Mouse (Mus musculus): ENCODE results near the gene Allc. TPM values are rescaled to one million over a fixed set of nuclear protein-coding genes. Genes with fewer than 3 reads are reported as not detected.
A peak's percentile ranks its signal among the peaks of the same experiment; 100 is the strongest.

The Allc gene
- total RNA-seq (2021) = not detected
- long read RNA-seq, experiment 1 = 0 reads
- long read RNA-seq, experiment 2 = 0 reads

DNA sequence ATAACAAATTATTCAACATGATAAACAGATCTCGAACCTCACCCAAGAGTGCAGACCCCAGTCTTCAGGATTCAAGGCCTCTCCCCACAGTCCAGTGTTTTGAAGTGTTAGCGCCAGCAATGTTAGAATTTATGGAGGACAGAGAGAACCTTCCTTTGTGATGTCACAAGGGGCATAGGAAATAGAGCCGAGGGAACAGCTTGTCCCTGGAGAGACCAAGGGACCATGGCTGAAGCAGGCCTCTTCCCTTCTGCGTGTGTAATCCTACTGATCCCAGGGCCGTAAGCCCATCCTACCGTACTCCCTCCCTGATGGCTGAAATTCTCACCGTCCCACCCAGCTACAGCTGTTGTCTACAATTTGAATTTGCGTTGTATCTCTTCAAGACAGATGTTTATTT is at the start of gene Allc:
TSS of gene Allc (minus strand) at position 101 of the 400 bp plus-strand sequence.
- DNase-seq = no peak
- TF ChIP-seq CTCF (IDR thresholded peaks at IDR 0.05) = no peak
- intact Hi-C loops (cut with DNase I) = loop anchor here (10.0 kb wide), 1 partner anchor 252 kb away; no protein-coding TSS in a partner anchor

DNA sequence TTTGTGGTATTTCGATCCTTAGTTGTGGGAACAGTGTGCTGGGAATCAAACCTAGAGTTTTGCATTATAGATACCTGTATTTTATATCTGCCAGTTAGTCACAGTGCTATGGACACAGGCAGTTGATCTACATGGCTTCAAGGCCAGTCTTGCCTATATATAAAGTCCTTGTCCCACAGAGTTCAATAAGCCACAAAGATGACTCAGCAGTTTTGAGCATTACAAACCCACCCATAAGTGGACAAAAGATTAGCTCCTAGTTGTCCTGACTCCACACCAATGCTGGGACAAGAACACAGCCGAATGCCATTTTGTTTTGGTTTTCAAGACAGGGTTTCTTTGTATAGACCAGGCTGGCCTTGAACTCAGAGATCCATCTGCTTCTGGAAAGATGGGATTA is 46.1 kb upstream of the Allc start:
- no peak for DNase-seq
- intact Hi-C loops (cut with DNase I) = no loop called here
- no peak overlapping the region for H3K27ac ChIP-seq
- TF ChIP-seq CTCF (IDR thresholded peaks at IDR 0.05) = no peak
- H3K4me3 ChIP-seq = no peak overlapping the region

More for the DNA sequence above, at the start of gene Allc:
- H3K27ac ChIP-seq = no peak within 1 kb of the TSS
- H3K4me3 ChIP-seq = no peak within 1 kb of the TSS

DNA sequence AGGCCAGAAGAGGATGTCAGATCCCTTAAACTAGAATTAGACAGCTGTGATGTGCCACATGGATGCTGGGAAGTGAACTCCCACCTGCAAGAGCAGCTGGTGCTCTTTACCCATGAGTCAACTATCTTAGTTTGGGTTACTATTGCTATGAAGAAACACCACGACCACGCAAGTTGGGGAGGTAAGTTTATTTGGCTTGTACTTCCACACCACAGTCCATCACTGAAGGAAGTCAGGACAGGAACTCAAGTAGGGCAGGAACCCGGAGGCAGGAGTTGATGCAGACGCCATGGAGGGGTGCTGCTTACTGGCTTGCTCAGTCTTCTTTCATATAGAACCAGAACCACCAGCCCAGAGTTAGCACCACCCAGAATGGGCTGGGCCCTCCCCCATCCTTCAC is 44.8 kb upstream of the Allc start:
- no peak for DNase-seq
- H3K4me3 ChIP-seq = no peak overlapping the region
- TF ChIP-seq CTCF (IDR thresholded peaks at IDR 0.05) = no peak
- H3K27ac ChIP-seq = no peak overlapping the region
- intact Hi-C loops (cut with DNase I) = no loop called here

DNA sequence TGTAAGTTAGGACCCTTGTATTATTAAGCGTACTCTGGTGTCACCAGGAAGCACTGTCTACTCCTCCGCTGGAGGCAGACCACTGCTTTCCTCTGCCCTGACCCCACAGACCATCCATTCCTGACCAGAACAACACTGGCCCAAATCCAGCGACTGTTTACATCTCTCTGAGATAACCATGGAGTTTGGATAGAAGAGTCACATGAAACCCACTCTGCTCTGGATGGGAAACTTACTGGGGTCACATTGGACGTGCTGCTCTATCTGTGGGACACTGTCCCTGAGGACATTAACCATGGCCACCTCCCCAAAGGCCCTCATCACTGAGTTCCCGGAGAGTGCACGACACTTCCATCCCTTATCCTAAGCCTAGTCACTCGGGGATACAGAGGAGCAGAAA is 43.1 kb upstream of the Allc start:
- intact Hi-C loops (cut with DNase I) = no loop called here
- DNase-seq = no peak
- no peak for TF ChIP-seq CTCF (IDR thresholded peaks at IDR 0.05)
- H3K27ac ChIP-seq = no peak overlapping the region
- no peak overlapping the region for H3K4me3 ChIP-seq

DNA sequence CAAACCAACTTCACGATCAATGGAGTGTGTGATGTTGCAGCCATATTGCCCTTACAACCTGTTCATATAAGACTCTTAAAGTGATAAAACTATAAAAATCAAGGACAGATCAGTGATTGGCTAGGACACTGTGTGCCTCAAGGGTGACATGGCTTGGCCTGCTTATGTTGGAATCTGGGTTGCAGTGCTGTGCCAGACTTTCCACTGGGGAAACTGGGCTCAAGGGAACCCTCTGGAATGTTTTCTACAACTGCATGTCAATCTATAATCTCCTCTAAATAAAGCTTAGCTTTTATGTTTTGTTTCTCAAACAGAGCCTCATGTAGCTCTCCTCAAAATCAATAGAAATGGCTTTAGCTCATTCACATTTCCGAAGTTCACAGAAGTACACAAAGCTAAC is 41.9 kb upstream of the Allc start:
- intact Hi-C loops (cut with DNase I) = no loop called here
- Histone ChIP-seq H3K27ac (no peak overlapping the region), H3K4me3 (no peak overlapping the region)
- TF ChIP-seq CTCF (IDR thresholded peaks at IDR 0.05) = no peak
- no peak for DNase-seq

DNA sequence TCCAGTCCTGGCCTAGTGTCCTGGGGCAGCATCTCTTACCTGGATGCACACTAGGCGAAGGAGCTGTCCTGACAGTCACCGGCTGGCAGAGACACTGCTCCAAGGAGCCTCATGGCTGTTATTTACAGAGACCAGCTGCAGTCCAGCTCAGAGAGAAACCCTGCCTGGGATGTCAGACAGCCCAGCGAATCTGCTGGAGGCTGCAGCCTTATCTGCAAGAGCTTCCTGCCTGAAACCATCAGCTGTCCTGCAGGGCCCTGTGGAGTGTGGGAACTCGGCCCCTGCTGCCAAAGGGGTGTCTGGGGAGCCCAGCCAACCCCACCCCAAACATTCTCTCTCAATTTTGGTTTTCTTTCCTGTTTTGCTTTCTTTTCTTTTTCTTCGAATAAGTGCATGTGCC is 40.9 kb upstream of the Allc start, which contains the start of gene Colec11:
TSS of gene Colec11 (minus strand) at position 183 of the 400 bp plus-strand sequence.
- H3K4me3 ChIP-seq = no peak within 1 kb of the TSS
- DNase-seq = no peak
- H3K27ac ChIP-seq = no peak within 1 kb of the TSS
- intact Hi-C loops (cut with DNase I) = no loop called here
- no peak for TF ChIP-seq CTCF (IDR thresholded peaks at IDR 0.05)

DNA sequence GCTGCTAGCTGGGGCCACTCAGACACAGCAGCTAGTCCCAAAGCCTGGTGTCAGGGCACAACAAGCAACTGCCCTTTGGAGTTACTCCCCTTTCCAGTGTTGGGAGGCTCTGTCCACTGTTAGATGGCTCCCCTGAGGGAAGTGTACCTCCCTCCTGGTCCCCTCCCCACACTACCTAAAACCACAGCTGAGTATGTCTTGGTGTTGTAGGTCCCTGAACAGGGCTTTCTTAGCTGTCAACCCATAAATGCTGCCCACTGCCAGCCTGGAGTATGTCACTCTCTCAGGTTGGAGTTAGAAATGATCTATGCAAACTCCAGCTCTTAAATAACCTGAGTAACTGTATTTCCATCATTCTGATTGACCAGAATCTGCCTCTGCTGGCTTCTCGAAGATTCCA is 40.3 kb upstream of the Allc start:
- H3K27ac ChIP-seq = no peak overlapping the region
- no peak overlapping the region for H3K4me3 ChIP-seq

DNA sequence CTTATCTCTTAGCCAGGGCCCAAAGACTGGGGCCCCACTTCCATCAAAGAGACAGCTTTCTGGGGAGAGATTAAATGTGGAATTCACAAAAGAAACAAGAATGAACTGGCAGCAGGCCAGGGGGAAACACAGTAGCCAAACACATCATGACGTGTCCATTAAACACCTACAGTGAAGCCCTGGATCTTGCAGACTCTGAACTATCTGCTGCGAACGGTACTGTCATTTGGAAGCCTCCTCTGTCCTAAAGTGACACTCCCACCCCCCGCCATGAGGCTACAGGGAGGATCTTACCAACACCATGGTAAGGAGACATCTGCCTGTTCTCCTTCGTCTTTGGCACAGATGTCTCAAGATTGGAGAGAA is 39.8 kb upstream of the Allc start:
- H3K27ac ChIP-seq = no peak overlapping the region
- H3K4me3 ChIP-seq = no peak overlapping the region
- no peak for DNase-seq
- intact Hi-C loops (cut with DNase I) = no loop called here
- TF ChIP-seq CTCF (IDR thresholded peaks at IDR 0.05) = no peak

More for the DNA sequence above, 40.3 kb upstream of the Allc start:
- TF ChIP-seq CTCF (IDR thresholded peaks at IDR 0.05) = no peak
- intact Hi-C loops (cut with DNase I) = no loop called here
- no peak for DNase-seq

DNA sequence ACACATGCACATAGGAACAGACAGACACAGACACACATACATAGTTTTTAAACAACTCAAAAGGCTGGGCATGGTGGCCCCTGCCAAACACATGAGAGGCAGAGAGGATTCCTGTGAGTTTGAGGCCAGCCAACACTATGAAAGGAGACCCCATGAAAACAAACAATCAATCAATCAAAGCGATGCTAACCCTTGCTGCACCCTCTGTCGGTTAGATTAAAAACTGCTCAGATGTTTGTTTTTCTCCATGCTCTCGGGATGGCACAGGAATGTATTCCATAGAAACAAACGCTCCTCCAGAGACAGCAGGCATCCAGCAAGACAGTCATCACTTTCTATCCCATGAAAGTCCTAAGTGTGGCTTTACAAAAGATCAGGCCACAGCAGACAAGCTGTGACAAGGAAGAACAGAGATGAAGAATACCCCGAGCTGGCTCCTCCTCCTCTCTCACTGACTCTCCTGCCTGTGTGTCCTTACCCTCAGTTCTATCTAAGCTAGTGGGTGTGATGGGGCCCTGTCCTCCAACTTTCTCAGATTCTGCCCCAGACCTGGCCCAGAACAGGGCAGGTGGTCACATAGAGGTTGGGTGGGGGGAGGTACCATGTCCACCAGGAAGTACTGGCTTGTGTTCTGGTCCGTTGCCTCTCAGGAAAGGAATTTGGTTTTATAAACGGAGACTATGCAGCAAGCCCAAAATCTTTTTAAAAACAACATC is 39.3 kb upstream of the Allc start:
- Histone ChIP-seq H3K4me3 (no peak overlapping the region), H3K27ac (no peak overlapping the region)
- no peak for TF ChIP-seq CTCF (IDR thresholded peaks at IDR 0.05)
- DNase-seq = no peak
- intact Hi-C loops (cut with DNase I) = no loop called here

DNA sequence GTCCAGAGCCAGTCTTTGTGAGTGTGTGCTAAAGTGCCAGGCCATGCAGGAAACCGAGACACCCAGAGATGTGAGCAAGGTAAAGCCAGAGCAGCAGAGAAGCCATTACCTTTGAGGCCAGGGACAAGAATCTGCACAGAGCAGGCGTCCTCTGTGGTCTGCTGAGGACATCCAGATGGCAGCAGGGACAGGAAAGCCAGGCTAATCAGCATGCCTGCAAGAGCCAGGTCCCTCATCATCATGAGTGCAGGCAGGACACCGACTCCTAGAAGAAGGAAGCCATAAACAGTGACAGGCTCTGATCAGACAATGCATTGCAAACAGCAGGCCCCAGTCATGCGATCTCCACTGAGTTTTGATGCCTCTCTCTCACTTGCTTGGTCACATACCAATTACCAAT is 35.0 kb upstream of the Allc start:
- no peak for DNase-seq
- intact Hi-C loops (cut with DNase I) = no loop called here
- TF ChIP-seq CTCF (IDR thresholded peaks at IDR 0.05) = no peak
- Histone ChIP-seq H3K27ac (no peak overlapping the region), H3K4me3 (no peak overlapping the region)

DNA sequence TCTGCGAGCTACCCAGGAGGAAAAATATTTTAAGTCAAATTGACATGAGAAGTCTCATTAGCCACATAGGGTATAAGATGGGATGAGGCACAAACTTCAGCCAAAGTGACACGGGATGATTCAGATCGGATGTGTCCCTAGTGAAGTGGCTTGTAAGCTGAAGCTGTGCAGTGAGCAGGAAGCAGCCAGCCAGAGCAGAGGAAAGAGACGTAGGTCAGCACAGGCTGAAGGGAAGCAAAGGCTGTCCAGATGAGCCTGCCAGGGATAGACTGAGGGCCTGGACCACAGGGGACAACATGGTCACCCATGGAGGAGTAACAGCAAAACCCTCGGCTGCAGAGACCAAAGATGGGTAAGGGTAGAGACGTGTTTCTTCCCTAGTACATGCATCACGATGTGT is 32.1 kb upstream of the Allc start:
- H3K27ac ChIP-seq = no peak overlapping the region
- H3K4me3 ChIP-seq = peak overlapping the region; percentile 33; the same call in 1 of the 2 replicates
- no peak for DNase-seq
- no peak for TF ChIP-seq CTCF (IDR thresholded peaks at IDR 0.05)
- intact Hi-C loops (cut with DNase I) = no loop called here

DNA sequence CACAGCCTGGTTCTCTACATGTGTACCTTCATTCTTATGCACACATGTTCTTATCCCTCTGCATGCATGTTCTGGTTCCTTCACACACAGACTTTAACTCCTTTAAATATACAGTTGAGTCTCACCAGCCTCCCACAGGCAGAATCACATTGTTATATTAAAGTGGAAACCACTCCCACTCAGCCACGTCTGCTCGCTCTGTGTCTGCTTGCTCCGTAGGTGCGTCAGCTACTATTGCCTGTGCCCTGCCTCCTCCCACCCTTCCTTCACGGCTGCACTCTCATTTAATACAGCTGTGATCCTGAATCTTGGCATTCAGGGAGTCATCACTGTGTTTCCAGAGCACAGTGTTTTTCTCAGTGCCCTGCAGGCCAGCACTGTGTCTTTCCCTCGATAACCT is 30.1 kb upstream of the Allc start:
- TF ChIP-seq CTCF (IDR thresholded peaks at IDR 0.05) = no peak
- Histone ChIP-seq H3K27ac (no peak overlapping the region), H3K4me3 (no peak overlapping the region)
- no peak for DNase-seq
- intact Hi-C loops (cut with DNase I) = no loop called here

DNA sequence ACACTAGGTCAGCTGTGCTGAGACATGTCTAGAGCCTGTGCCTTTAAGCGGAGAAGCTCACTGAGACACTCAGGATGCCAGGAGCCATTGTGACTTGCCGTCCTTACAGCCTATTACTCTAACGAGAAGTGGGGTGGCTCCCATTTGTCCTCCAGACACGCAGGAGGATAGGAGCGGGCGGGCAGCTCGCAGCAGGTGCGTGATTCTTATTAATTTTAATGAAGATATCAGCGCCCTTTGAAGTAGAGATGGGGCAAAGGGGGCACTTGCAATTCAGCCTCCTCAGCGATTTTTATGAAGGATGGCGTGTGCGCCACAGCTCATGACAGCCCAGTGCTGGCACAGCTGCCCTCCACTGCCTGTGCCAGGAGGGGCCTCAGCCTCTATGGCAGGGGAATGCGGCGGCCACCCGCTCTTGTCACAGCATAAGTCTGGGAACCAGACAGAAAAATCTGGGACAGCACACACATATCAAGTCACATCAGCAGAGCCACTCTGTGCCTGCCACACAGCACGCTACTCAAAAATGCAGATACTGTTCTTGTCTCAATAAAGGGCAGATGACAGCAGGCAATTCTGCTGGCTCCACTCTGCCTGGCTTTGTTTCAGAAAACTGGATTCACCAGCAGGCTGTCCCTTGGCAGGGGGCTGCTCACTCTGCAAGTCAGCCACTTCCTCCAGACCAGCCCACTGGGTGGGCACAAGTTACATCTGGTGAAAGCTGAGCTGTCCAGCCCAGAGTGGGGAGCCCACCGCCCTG is 25.4 kb upstream of the Allc start:
- intact Hi-C loops (cut with DNase I) = no loop called here
- no peak for TF ChIP-seq CTCF (IDR thresholded peaks at IDR 0.05)
- DNase-seq = no peak
- Histone ChIP-seq H3K4me3 (no peak overlapping the region), H3K27ac (no peak overlapping the region)
